Mouse (Mus musculus) R1 (cell line): ENCODE measurements around the gene Acd.

Experiments
- DNase-seq: peaks from one replicate; pipeline ENCODE4 v3.0.0-alpha.2; 2018; ENCODE audit warnings: low read depth, low spot score

The Acd gene

GRCm38 (mm10) chr8:105702001-105702401, 1.1 kb upstream of the Acd start:
- DNase-seq: peak; percentile 46

- peak; percentile 80 for DNase-seq
Observed at GRCm38 (mm10) chr8:105700566-105700965, 336 bp downstream of the Acd start.

- DNase-seq: no peak
Observed at GRCm38 (mm10) chr8:105699488-105700215, 1.2 kb downstream of the Acd start.

GRCm38 (mm10) chr8:105698734-105699133, 2.2 kb downstream of the Acd start:
- DNase-seq: no peak

- DNase-seq: no peak
Observed at GRCm38 (mm10) chr8:105697196-105697780, 3.6 kb downstream of the Acd start.

- DNase-seq: no peak
Observed at GRCm38 (mm10) chr8:105695080-105695780, 5.7 kb downstream of the Acd start.

GRCm38 (mm10) chr8:105694051-105694799, 6.7 kb downstream of the Acd start:
- DNase-seq: peak; percentile 39

GRCm38 (mm10) chr8:105693648-105694047, 7.3 kb downstream of the Acd start:
- peak; percentile 75 for DNase-seq

GRCm38 (mm10) chr8:105692449-105693182, 8.3 kb downstream of the Acd start:
- no peak for DNase-seq

- no peak for DNase-seq
Observed at GRCm38 (mm10) chr8:105690978-105691377, 9.9 kb downstream of the Acd start.

GRCm38 (mm10) chr8:105689983-105690360, 10.9 kb downstream of the Acd start:
- DNase-seq: no peak

GRCm38 (mm10) chr8:105689256-105689982, 11.5 kb downstream of the Acd start:
- no peak for DNase-seq

- no peak for DNase-seq
Observed at GRCm38 (mm10) chr8:105688242-105688752, 12.6 kb downstream of the Acd start.

- DNase-seq: peak; percentile 62
Observed at GRCm38 (mm10) chr8:105687512-105687911, 13.4 kb downstream of the Acd start.

- DNase-seq: no peak
Observed at GRCm38 (mm10) chr8:105686551-105686950, 14.4 kb downstream of the Acd start.

- DNase-seq: peak; percentile 81
Observed at GRCm38 (mm10) chr8:105685796-105686308, 15.1 kb downstream of the Acd start, which contains the start of gene Carmil2. Carmil2 (plus strand) TSS chr8:105686274.

GRCm38 (mm10) chr8:105685325-105685724, 15.6 kb downstream of the Acd start:
- no peak for DNase-seq

GRCm38 (mm10) chr8:105677891-105678290, 23.0 kb downstream of the Acd start:
- DNase-seq: no peak

- peak; percentile 80 for DNase-seq
Observed at GRCm38 (mm10) chr8:105661167-105661566, 39.7 kb downstream of the Acd start.

- DNase-seq: no peak
Observed at GRCm38 (mm10) chr8:105657641-105658040, 43.3 kb downstream of the Acd start.
